Mouse (Mus musculus) liver, postnatal 0 days (tissue): Measurements from ENCODE around the gene Ttpal.

Experiments used
- CTCF ChIP-seq: sonication (generic); IDR thresholded peaks from 2 replicates; pipeline ENCODE4 v1.5.1; 2016; ENCODE audit warnings: antibody characterized with exemption, low read depth
- EP300 ChIP-seq: IDR thresholded peaks from 2 replicates; pipeline ENCODE4 v1.6.1; 2016; ENCODE audit warnings: antibody characterized with exemption, low read depth, mild to moderate bottlenecking

- TF ChIP-seq EP300 (no peak), CTCF (no peak)
Measured at GRCm38 (mm10) chr2:163608008-163608407, 5.9 kb downstream of the Ttpal start.
